Mouse (Mus musculus) right cerebral cortex, adult 18-20 months (tissue): ENCODE results near the gene Prl3d1.
"Not testable (repeated sequence)": the region's sequence is repeated elsewhere in the genome, so short reads cannot be mapped to it uniquely, and the experiment has no call there.

ENCODE experiments used
- DNase-seq: peaks from one replicate; pipeline ENCODE4 v3.0.0; 2022; ENCODE audit warnings: mixed read lengths

Gene Prl3d1

DNA sequence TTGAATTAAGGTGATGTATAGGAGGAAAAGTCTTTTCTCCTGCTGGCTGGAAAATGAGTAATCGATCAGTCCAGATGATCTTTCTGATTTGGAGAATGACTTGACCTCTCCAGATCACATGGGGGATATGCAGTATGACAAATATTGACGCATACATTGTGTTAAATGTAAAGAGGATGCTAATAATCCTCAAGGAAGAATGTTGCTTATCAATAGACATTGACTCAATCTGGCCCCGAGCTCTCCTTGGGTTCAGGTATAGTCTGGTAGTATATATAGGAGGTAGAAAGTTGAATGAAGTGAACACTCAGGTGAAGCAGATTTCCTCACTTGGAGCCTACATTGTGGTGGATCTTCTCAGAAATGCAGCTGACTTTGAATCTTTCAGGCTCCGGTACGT lies at the start of gene Prl3d1:
Gene Prl3d1 (plus strand): TSS at position 301 of the 400 bp plus-strand sequence.
- not testable (repeated sequence) for DNase-seq

DNA sequence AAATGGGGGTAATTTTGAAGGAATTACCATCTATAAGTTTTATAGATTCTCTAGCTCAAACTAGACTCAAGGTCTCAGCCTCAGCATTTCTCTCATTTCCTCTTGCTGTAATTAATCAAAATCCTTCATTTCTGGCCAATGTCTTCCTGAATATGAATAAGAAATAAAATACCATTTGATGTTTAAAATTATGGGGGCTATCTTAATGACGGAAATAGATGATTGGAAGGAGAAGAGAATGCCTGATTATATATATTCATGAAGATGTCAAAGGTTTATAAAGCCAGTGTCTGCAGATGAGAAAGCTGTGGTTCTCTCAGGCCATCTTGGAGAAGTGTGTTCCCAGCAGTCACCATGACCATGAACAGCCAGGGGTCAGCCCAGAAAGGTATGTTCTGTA lies 36.7 kb upstream of the Prl3d1 start, which contains the start of gene Prl:
Gene Prl (plus strand): TSS at position 301 of the 400 bp plus-strand sequence.
- DNase-seq, result no peak

DNA sequence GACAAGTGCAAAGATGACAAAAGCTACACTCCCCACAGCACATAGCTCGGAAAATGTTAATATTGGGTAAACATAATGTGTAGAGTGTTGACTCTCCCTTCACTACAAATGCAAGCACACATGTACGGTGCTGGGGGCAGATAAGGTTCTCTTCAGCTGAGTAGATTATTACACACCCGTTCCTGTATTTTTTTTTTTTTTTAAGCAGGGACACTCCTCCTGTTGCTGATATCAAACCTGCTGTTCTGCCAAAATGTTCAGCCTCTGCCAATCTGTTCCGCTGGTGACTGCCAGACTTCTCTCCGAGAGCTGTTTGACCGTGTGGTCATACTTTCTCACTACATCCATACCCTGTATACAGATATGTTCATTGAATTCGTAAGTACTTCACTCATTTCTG lies 34.8 kb upstream of the Prl3d1 start:
- DNase-seq, result no peak

DNA sequence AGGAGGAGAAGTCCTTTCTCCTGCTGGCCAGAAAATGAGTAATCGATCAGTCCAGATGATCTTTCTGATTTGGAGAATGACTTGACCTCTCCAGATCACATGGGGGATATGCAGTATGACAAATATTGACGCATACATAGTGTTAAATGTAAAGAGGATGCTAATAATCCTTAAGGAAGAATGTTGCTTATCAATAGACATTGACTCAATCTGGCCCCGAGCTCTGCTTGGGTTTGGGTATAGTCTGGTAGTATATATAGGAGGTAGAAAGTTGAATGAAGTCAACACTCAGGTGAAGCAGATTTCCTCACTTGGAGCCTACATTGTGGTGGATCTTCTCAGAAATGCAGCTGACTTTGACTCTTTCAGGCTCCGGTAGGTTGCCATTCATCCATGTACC lies 27.4 kb downstream of the Prl3d1 start, which contains the start of gene Prl3d2:
Gene Prl3d2 (plus strand): TSS at position 301 of the 400 bp plus-strand sequence.
- DNase-seq, result not testable (repeated sequence)

DNA sequence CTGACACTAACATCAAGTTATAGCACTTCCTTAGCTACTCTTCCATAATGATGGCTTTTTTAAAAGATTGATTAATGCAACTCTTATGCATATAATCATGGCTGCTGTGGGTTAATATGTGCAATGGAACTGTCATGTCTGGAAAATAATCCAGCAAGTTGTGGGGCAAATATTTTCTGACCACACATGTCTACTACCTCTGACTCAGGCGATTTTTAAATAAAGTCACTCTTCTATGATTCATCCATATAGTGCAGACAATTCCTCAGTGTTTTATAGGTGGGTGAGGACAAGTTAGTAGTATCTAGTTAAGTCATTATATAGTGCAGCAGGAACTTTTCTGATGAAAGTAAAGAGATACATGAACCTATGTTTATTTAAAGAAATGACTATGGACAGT lies 54.3 kb downstream of the Prl3d1 start:
- DNase-seq, result no peak
